Mouse (Mus musculus) lung, embryonic 16.5 days (tissue): Measurements from ENCODE around the gene Spag4. TPM values are rescaled to one million over a fixed set of nuclear protein-coding genes. Genes with fewer than 3 reads are reported as not detected.
A peak's percentile ranks its signal among the peaks of the same experiment; 100 is the strongest.
"Not testable (repeated sequence)": the region's sequence is repeated elsewhere in the genome, so short reads cannot be mapped to it uniquely, and the experiment has no call there.

Source experiments
- ATAC-seq: fragments of 200-750 bp; cut with Nextera tagmentation; 2 replicates; pipeline ENCODE4 v1.8.0; 2017; ENCODE audit warnings: low read depth, mild to moderate bottlenecking, moderate library complexity
- H3K27ac ChIP-seq: fragments of 300-500 bp; sonication (generic); 2 replicates; pipeline ENCODE4 v1.5.1; 2014; ENCODE audit warnings: mild to moderate bottlenecking, control low read depth, low read length
- H3K27me3 ChIP-seq: fragments of 300-500 bp; sonication (generic); 2 replicates; pipeline ENCODE4 v1.6.1; 2014; ENCODE audit warnings: low read depth, low read length, mixed read lengths; ENCODE audit not compliant: control insufficient read depth, insufficient read depth
- H3K36me3 ChIP-seq: fragments of 300-500 bp; sonication (generic); 2 replicates; pipeline ENCODE4 v1.6.1; 2014; ENCODE audit warnings: low read length; ENCODE audit not compliant: control insufficient read depth, insufficient read depth
- H3K4me1 ChIP-seq: fragments of 300-500 bp; sonication (generic); replicated peaks from 2 replicates; pipeline ENCODE4 v1.6.1; 2014; ENCODE audit warnings: low read length, mixed read lengths; ENCODE audit not compliant: control insufficient read depth, insufficient read depth
- H3K4me2 ChIP-seq: fragments of 300-500 bp; sonication (generic); 2 replicates; pipeline ENCODE4 v1.6.1; 2014; ENCODE audit warnings: low read depth, low read length, control low read depth
- H3K4me3 ChIP-seq: fragments of 300-500 bp; sonication (generic); 2 replicates; pipeline ENCODE4 v1.5.1; 2014; ENCODE audit warnings: mild to moderate bottlenecking, low read length, control low read depth
- H3K9ac ChIP-seq: fragments of 300-500 bp; sonication (generic); 2 replicates; pipeline ENCODE4 v1.6.1; 2014; ENCODE audit warnings: low read length, control low read depth
- H3K9me3 ChIP-seq: fragments of 300-500 bp; sonication (generic); 2 replicates; pipeline ENCODE4 v1.6.1; 2016; ENCODE audit warnings: low read length; ENCODE audit not compliant: control insufficient read depth
- WGBS: fragments of 180-500 bp; shearing (Covaris S2); extraction: QIAGEN DNeasy Blood & Tissue Kit; methylation state at CpG from one replicate; pipeline ENCODE4 v1.1.7; 2014; 5-methylcytosine and 5-hydroxymethylcytosine counted together
- polyA plus RNA-seq: library from polyadenylated mRNA; unstranded; fragments of >200 nt; fragmentation: Nextera tagmentation; extraction: Ambion mirVana; gene quantifications from 2 replicates; pipeline ENCODE4 v1.2.1, GENCODE M21; 2015

Spag4 gene
- polyA plus RNA-seq, 1 experiment from 2014 or later, result 1.9 TPM

- 78% methylated on average over 3 of the region's 3 CpGs for WGBS
- Histone ChIP-seq H3K36me3 (no peaks in the 10 kb centered on the region; the same call in 1 of the 2 replicates), H3K9me3 (no peaks in the 10 kb centered on the region), H3K4me1 (no peaks in the 10 kb centered on the region), H3K4me3 (no peak overlapping the region), H3K27ac (no peak overlapping the region), H3K27me3 (no peaks in the 10 kb centered on the region), H3K4me2 (no peak overlapping the region), H3K9ac (no peak overlapping the region)
- ATAC-seq, result no peak
Measured at GRCm38 (mm10) chr2:156084541-156084940, 19.6 kb downstream of the Spag4 start.

- ATAC-seq, result no peak
- H3K9ac ChIP-seq, result no peak overlapping the region
- 81% methylated on average over 7 of the region's 7 CpGs for WGBS
- no peaks in the 10 kb centered on the region for H3K27me3 ChIP-seq
- peaks cover 11% of the 10 kb centered on the region; the same call in 1 of the 2 replicates for H3K4me1 ChIP-seq
- no peak overlapping the region for H3K4me2 ChIP-seq
- no peak overlapping the region for H3K27ac ChIP-seq
- H3K36me3 ChIP-seq, result peaks cover 3% of the 10 kb centered on the region; the same call in 1 of the 2 replicates
- no peak overlapping the region for H3K4me3 ChIP-seq
- H3K9me3 ChIP-seq, result no peaks in the 10 kb centered on the region
Measured at GRCm38 (mm10) chr2:156087391-156088110, 22.6 kb downstream of the Spag4 start.

- no peak for ATAC-seq
- Histone ChIP-seq H3K9ac (no peak overlapping the region), H3K27me3 (no peaks in the 10 kb centered on the region), H3K4me1 (peaks cover 11% of the 10 kb centered on the region; the same call in 1 of the 2 replicates), H3K9me3 (no peaks in the 10 kb centered on the region), H3K36me3 (peaks cover 3% of the 10 kb centered on the region; the same call in 1 of the 2 replicates), H3K4me2 (no peak overlapping the region), H3K27ac (no peak overlapping the region), H3K4me3 (no peak overlapping the region)
- WGBS, result 95% methylated on average over 1 of the region's 1 CpGs
Measured at GRCm38 (mm10) chr2:156089799-156090198, 24.8 kb downstream of the Spag4 start.

- Histone ChIP-seq H3K9me3 (no peaks in the 10 kb centered on the region), H3K36me3 (peaks cover 16% of the 10 kb centered on the region), H3K27ac (peak overlapping the region; percentile 31), H3K4me3 (no peak overlapping the region), H3K4me1 (peaks cover 11% of the 10 kb centered on the region; the same call in 1 of the 2 replicates), H3K4me2 (no peak overlapping the region), H3K27me3 (no peaks in the 10 kb centered on the region), H3K9ac (no peak overlapping the region)
- WGBS, result 68% methylated on average over 5 of the region's 5 CpGs
- ATAC-seq, result peak; percentile 71
Measured at GRCm38 (mm10) chr2:156091926-156092325, 27.0 kb downstream of the Spag4 start.

GRCm38 (mm10) chr2:156110627-156111357 is 45.8 kb downstream of the Spag4 start:
- 0% methylated on average over 16 of the region's 16 CpGs for WGBS
- Histone ChIP-seq H3K9ac (peak overlapping the region; percentile 90), H3K27me3 (no peaks in the 10 kb centered on the region), H3K27ac (peak overlapping the region; percentile 77), H3K36me3 (no peaks in the 10 kb centered on the region), H3K4me2 (peak overlapping the region; percentile 73), H3K4me1 (peaks cover 10% of the 10 kb centered on the region), H3K4me3 (peak overlapping the region; percentile 83), H3K9me3 (no peaks in the 10 kb centered on the region)
- ATAC-seq, result peak; percentile 71

- Histone ChIP-seq H3K27ac (peak within 1 kb of the TSS; percentile 77), H3K27me3 (no peaks in the 10 kb centered on the region), H3K36me3 (no peaks in the 10 kb centered on the region), H3K9ac (peak within 1 kb of the TSS; percentile 90), H3K4me3 (peak within 1 kb of the TSS; percentile 83), H3K4me2 (peak within 1 kb of the TSS; percentile 73), H3K4me1 (peaks cover 10% of the 10 kb centered on the region), H3K9me3 (no peaks in the 10 kb centered on the region)
- ATAC-seq, result peak; percentile 96
- under 1% methylated on average over 65 of the region's 74 CpGs for WGBS
Measured at GRCm38 (mm10) chr2:156111358-156112079, 46.5 kb downstream of the Spag4 start, which contains the start of the genes Cpne1 and Rbm12. Gene Cpne1, minus strand, starts transcription at chr2:156111965. Gene Rbm12, minus strand, starts transcription at chr2:156111978.

- H3K9me3 ChIP-seq, H3K36me3 ChIP-seq, H3K4me1 ChIP-seq, H3K27me3 ChIP-seq, ATAC-seq: not testable (repeated sequence)
- peak overlapping the region; percentile 50 for H3K4me2 ChIP-seq
- 16% methylated on average over 5 of the region's 5 CpGs for WGBS
- H3K9ac ChIP-seq, result peak overlapping the region; percentile 90
- H3K27ac ChIP-seq, result peak overlapping the region; percentile 77
- H3K4me3 ChIP-seq, result peak overlapping the region; percentile 83
Measured at GRCm38 (mm10) chr2:156112080-156112423, 47.1 kb downstream of the Spag4 start.

GRCm38 (mm10) chr2:156119566-156119965 is 54.6 kb downstream of the Spag4 start:
- Histone ChIP-seq H3K9me3 (no peaks in the 10 kb centered on the region), H3K4me1 (no peaks in the 10 kb centered on the region), H3K36me3 (peaks cover 3% of the 10 kb centered on the region; the same call in 1 of the 2 replicates), H3K9ac (no peak overlapping the region), H3K27ac (no peak overlapping the region), H3K4me2 (no peak overlapping the region), H3K4me3 (no peak overlapping the region), H3K27me3 (no peaks in the 10 kb centered on the region)
- ATAC-seq, result no peak
